Mouse (Mus musculus) ZHBTc4 (cell line): ENCODE data around the gene Il17rc.

Experiments
- DNase-seq: peaks from one replicate; pipeline ENCODE4 v3.0.0-alpha.2; 2011; ENCODE audit warnings: low read depth, low spot score

Il17rc gene

GRCm38 (mm10) chr6:113495071-113495675 is 23.9 kb downstream of the Il17rc start:
- peak; percentile 53 for DNase-seq

DNA sequence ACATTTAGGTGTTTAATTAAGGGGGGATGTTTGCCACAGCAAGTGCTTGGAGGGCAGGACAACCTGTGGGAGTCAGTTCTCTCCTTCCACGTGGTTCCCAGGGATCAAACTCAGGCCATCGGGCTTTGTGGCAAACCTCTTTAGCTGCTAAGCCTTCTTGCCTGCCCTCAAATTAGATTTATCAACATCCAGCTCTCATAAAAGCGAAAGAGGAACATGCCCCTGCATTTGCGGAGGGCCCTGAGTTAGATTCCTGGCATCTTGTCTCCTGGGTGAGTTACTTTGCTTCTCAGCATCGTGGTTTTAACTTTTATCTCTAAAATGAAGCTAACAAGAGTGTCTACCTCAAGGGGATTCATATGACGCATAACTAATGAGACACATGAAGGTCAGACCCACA is 28.1 kb downstream of the Il17rc start:
- no peak for DNase-seq

GRCm38 (mm10) chr6:113501388-113502084 is 30.3 kb downstream of the Il17rc start, which contains the start of gene Prrt3:
Gene Prrt3, minus strand, starts transcription at chr6:113501931.
- DNase-seq: peak; percentile 84

DNA sequence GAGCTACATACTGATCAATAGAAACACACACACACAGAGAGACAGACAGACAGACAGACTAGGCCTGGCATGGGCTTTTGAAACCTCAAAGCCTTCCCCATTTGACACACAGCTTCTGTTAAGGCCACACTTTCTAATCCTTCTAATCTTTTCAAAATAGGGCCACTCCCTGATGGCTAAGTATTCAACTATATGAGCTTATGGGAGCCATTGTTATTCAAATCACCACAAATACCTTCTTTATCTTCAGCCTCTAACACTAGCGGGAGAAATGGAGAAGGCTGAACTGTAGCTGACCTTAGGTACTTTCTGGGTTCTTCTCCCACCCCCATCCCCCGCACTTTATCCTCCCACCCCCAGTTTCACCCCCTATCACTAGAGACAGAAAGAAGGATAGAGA is 31.6 kb downstream of the Il17rc start:
- DNase-seq: peak; percentile 84

- no peak for DNase-seq
These were observed 34.5 kb downstream of the Il17rc start for GRCm38 (mm10) chr6:113505689-113506088.

DNA sequence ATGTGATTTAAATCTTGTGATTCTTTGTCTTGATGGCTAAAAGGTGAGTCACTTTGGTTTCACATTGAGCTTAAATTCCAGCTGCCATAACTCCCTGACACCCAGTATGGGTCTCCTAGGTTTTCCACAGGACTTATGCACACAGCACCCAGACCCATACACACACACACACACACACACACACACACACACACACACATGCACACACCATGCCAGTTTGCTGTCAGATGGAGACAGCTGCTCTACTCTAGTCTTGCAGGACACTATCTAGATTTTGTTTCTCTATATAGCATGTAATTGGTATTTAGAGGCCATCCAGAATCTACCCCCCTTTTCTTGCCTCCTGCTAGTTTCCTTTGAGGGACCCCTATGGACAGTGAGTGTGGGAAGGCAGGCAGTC is 35.9 kb downstream of the Il17rc start:
- DNase-seq: no peak

DNA sequence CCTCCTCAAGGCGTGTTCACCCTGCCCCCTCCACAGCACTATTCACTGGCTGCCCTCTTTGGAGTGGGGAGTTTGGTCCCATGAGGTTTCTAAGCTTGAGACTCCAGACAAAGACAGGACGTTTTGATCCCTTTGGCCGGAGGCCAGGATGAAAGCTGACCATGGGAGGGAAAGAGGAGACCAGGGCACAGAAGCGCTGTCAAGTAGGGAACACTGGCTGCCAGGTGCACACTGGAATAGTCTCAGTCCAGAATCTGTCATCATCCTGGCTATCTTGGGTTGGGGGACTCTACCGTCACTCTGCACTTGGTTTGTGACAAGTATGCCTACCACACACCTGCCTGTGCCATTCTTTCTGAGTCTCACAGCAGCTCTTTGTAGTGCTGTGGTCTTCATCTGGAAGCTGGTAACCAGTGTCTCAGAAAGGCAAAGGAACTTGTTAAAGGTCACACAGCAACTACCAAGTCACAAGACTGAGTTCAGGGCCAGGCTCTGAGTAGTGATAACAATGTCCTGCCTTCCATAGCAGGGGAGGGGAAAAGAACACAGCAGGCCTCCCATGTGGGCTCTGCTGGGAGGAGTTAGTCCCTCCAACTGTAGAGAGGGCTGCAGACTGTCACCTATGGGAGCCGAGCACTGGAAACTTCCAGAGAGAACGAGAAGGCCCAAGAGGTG is 37.2 kb downstream of the Il17rc start:
- DNase-seq: peak; percentile 78

- no peak for DNase-seq
These were observed 37.7 kb downstream of the Il17rc start for GRCm38 (mm10) chr6:113508947-113509280.

GRCm38 (mm10) chr6:113513944-113514343 is 42.7 kb downstream of the Il17rc start:
- DNase-seq: no peak

DNA sequence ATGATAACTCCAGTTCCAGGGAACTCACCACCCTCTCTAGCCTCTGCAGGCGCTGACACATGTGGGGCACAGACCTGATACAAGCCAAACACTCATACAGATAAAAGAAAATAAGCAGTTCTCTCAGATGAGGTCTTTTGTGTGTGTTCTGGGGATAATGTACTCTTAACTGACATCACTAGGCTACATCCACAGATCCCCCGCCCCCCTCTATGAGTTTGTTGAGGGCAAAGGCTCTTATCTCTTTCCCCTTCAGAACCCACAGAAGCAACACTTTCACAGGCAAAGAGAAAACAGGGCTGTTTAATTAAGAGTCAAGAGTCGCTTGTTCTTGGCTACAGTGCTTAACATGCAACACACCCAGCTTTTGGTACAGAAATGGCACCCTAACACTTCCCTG is 43.4 kb downstream of the Il17rc start:
- DNase-seq: no peak

DNA sequence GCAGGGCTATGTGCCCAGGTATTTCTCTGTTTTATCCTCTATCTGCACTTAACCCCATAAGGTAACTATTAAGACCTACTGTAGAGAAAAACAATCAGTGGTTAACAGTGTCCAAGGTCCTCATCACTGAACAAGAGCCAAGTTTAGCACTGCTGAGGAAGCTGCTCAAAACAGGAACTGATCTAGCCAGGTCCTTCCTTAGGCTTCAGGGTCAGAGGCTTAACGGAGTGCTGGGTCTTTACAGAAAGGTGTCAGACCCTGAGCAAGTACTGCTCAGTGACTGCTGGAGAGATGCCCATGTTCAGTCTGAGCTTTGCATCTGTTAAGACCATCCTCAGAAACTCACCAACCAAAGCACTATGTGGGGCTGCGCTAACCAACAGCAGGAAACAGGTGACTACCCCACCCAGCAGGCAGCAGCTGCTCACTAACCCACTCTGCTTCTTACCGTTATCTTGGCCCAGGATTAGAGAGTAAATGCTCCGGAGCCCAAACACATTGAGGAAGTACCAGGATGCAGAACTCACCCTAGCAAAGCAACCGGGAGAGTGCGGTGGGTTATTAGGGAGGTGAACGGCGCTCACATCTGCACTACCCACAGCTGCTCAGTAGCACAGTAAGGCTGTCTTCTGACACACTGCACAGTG is 46.3 kb downstream of the Il17rc start:
- DNase-seq: no peak

DNA sequence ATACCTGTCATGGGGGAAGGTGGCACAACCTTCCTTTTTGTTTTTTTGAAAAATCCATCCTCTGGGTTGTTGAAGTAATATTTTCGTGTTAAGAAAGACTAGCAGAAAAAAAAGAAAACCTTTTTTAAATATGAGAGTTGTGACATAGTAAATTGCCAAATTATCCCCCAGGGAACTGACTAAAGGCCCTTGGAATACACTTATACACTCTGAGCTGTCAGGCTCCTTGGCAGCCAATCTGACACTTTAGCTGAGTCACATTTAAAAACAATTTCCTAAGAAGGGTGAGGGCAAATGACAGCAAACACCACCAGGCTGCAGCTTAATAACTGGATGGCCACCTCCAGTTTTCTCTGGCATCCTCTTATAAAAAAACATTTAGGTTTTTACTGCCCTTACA is 51.1 kb downstream of the Il17rc start:
- no peak for DNase-seq

DNA sequence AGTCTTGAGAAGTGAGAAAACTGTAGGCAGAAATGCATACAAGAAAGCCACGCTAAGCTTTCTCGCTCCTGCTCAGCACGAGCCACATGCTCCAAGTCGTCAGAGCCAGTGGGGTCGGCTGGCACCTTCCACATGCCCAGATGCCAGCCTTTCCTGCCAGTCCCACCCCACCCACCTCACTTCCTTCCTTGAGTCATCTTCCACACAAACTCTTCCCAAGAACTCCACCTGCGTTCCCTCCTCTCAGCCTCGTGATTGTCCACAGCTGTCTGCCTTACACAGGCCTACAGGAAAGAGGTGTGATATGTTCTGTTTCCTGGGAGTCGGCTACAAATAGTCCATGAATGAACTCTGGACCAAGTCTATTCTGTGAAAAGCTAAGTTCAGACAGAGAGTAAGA is 52.2 kb downstream of the Il17rc start:
- DNase-seq: no peak

GRCm38 (mm10) chr6:113530932-113531839 is 60.0 kb downstream of the Il17rc start, which contains the start of the genes Emc3 and Fancd2:
Gene Emc3, minus strand, starts transcription at chr6:113531652.
Gene Fancd2, plus strand, starts transcription at chr6:113531682.
- peak; percentile 96 for DNase-seq

DNA sequence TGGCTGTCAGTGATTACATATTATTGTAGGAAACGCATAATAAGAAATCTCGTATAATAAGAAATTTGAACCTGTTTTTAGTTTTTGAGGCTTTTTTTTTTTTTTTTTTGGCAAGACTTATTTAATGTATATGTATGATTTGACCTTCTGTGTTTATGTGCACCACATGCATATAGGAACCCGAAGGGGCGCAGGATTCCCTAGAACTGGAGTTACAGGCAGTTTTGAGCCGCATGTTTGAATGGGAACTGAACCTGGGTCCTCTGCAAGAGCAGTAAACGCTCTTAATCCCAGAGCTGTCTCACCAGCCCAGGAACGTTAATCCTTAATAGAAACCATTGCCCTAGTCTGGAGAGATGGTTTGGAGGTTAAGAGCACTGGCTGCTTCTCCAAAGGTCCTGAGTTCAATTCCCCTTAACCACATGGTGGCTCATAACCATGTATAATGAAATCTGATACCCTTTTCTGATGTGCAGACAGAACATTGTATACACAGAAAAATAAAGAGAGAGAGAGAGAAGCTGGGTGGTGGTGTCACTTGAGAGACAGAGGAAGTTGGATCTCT is 60.7 kb downstream of the Il17rc start:
- no peak for DNase-seq
